ENCODE assay signal across 8 mouse cellular contexts in the genomic region with DNA sequence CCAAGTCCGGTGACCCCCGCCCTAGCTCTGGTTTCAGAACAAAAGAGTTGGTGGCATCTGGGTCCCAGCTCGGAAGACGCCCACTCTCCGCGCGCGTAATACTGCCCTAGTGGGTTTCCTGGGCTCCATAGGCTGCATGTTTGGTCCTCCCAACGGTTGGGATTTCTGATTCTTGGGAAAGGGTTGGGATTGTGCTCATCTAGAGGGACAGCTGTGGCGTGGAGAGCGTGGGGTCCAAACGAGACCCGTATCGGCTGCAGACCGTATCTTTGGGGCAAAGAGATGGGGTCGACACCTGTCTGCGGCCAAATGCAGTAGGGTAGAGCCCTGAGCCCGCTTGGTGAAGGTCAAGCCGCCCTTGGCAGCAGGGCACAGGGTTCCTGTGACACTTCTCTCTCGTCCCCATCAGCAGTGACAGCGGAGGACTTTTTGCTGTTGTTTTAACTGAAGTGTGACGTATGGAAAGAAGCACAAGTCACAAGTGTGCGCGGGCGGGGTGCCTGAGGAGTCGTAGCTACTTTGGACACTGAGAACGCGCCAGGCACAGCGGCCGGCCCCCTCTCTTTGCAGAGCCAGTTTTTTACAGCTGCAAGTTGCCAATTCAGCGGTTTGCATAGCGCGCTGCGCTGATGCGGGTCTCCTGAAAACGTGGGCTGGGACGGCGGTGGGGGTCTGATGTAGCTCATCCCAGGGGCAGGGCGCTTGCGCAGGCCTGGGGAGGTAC. TPM values are rescaled to one million over a fixed set of nuclear protein-coding genes. Genes with fewer than 3 reads are reported as not detected.
DNase-seq lines count a peak whose midpoint lies in the region; ATAC-seq and TF ChIP-seq lines count a peak whose summit lies in the region.

No protein-coding gene starts in this region.

- H3K27ac ChIP-seq in gastrocnemius, adult 2 months, result peak overlapping the region; percentile 91
- peak overlapping the region; percentile 75 for H3K27ac ChIP-seq in hindbrain, embryonic 16.5 days (ENCODE audit: low read depth, low read length)
- H3K27ac ChIP-seq in left cerebral cortex, adult 2 months, result peak overlapping the region; percentile 63

- ATAC-seq in Patski, result peak; percentile 16
- peak; percentile 35 for ATAC-seq in hindbrain, embryonic 16.5 days

- DNase-seq in Patski (ENCODE audit: low read depth, low spot score), result no peak
- peak; percentile 30 to 36 for DNase-seq in cerebellum, postnatal 14 days
- DNase-seq in gastrocnemius, adult 2 months, result peak; percentile 82
- peak; percentile 32 to 61 for DNase-seq in left cerebral cortex, adult 2 months (ENCODE audit: extremely low spot score in 1 of 2, low spot score in 2 of 2)
- DNase-seq in lung, postnatal 4 days, result peak; percentile 71 to 83
- DNase-seq in right cerebral cortex, adult 2 months (ENCODE audit: low spot score in 2 of 2), result peak; percentile 71 to 72
- no peak for DNase-seq in MN1 (ENCODE audit: low spot score)

- peak overlapping the region; percentile 79 for H3K9ac ChIP-seq in hindbrain, embryonic 16.5 days (ENCODE audit: low read depth, low read length)

- intact Hi-C loops in gastrocnemius, adult 2 months (cut with DNase I), result loop anchor here (1.0 to 5.0 kb wide), 3 partner anchors 30 to 104 kb away; partner anchors contain the start of gene B3gntl1
- intact Hi-C loops in left cerebral cortex, adult 2 months (cut with DNase I), result loop anchor here (2.0 kb wide), 2 partner anchors 30 to 48 kb away; partner anchors contain the start of gene B3gntl1

- TF ChIP-seq CTCF in Patski (IDR thresholded peaks at IDR 0.05), result no peak
- TF ChIP-seq CTCF in gastrocnemius, adult 2 months (IDR thresholded peaks at IDR 0.05), result no peak
- no peak for TF ChIP-seq CTCF in left cerebral cortex, adult 2 months (IDR thresholded peaks at IDR 0.05)

- H3K36me3 ChIP-seq in hindbrain, embryonic 16.5 days (ENCODE audit: control insufficient read depth, insufficient read depth, low read length), result no peaks in the 10 kb centered on the region

- in situ Hi-C loops in Patski (cut with MboI; ENCODE audit: low pct_unique_long_range_greater_than_20kb), result no loop called here

- CTCF ChIA-PET in Patski (lab: Charles Lee), result interaction anchor here (0.8 to 2.0 kb wide), 8 partner anchors 14 to 105 kb away, joined by 3 to 6 read pairs (median 4); no protein-coding TSS in a partner anchor

- H3K4me2 ChIP-seq in hindbrain, embryonic 16.5 days (ENCODE audit: low read length), result peak overlapping the region; percentile 98

- H3K9me3 ChIP-seq in hindbrain, embryonic 16.5 days (ENCODE audit: control insufficient read depth, low read length), result no peaks in the 10 kb centered on the region

- peak overlapping the region; percentile 76 for H3K4me3 ChIP-seq in gastrocnemius, adult 2 months
- H3K4me3 ChIP-seq in hindbrain, embryonic 16.5 days (ENCODE audit: low read length), result peak overlapping the region; percentile 91
- peak overlapping the region; percentile 81 for H3K4me3 ChIP-seq in left cerebral cortex, adult 2 months

- WGBS in hindbrain, embryonic 16.5 days, result under 1% methylated on average over 39 of the region's 40 CpGs

- peaks cover 14% of the 10 kb centered on the region for H3K4me1 ChIP-seq in hindbrain, embryonic 16.5 days (ENCODE audit: control insufficient read depth, insufficient read depth, low read depth, low read length)

- POLR2A ChIA-PET in Patski (lab: Charles Lee), result interaction anchor here (0.7 to 4.3 kb wide), 4 partner anchors 9 to 106 kb away, joined by 3 to 16 read pairs (median 4); partner anchors contain the start of gene B3gntl1

- no peaks in the 10 kb centered on the region for H3K27me3 ChIP-seq in Patski
- peaks cover 4% of the 10 kb centered on the region for H3K27me3 ChIP-seq in hindbrain, embryonic 16.5 days (replicated peaks; ENCODE audit: control insufficient read depth, insufficient read depth, low read length)

RNA-seq across cellular contexts. Expression of gene Metrnl, which starts 1.7 kb away (rescaled TPM):
- 89.5 TPM for polyA plus RNA-seq in Patski (2021)
- 10 to 100 TPM in 1 of 2 experiments, 1 to 10 TPM in 1; 7.8 to 13.7 TPM for total RNA-seq in gastrocnemius, adult 2 months (2021)
- 25.0 and 29.5 TPM in 2 replicates for polyA plus RNA-seq in hindbrain, embryonic 16.5 days (2015; fragmentation: Nextera tagmentation; extraction: Ambion mirVana)
- 10 to 100 TPM; 14.6 to 18.6 TPM for total RNA-seq in left cerebral cortex, adult 2 months (2021)

RNA-seq across cellular contexts. Expression of gene B3gntl1, which starts 30.1 kb away (rescaled TPM):
- 9.4 TPM for polyA plus RNA-seq in Patski (2021)
- 1 to 10 TPM; 2.2 to 3.0 TPM for total RNA-seq in gastrocnemius, adult 2 months (2021)
- polyA plus RNA-seq in hindbrain, embryonic 16.5 days (2015; fragmentation: Nextera tagmentation; extraction: Ambion mirVana), result 7.3 and 7.8 TPM in 2 replicates
- 1 to 10 TPM; 6.7 to 6.8 TPM for total RNA-seq in left cerebral cortex, adult 2 months (2021)

Comparison
In these comparisons a context has a peak if more than half of its experiments do, and no peak if none do; other contexts are left out.
1. DNase-seq: peak in cerebellum, postnatal 14 days (2 of 2), gastrocnemius, adult 2 months (single experiment), left cerebral cortex, adult 2 months (2 of 2), lung, postnatal 4 days (2 of 2) and right cerebral cortex, adult 2 months (2 of 2); none in Patski (single experiment) and MN1 (single experiment).
2. Peak in every context shown above with its lines, with median percentiles within 50 percentile points of each other: H3K27ac ChIP-seq and H3K4me3 ChIP-seq.